Mouse (Mus musculus) embryonic fibroblast, embryonic 13.5 days (primary cell): ENCODE results near the gene Nab2.

Experiments used
- CTCF ChIP-seq: IDR thresholded peaks from 2 replicates; pipeline ENCODE4 v1.5.1; 2011; ENCODE audit warnings: mild to moderate bottlenecking, control low read depth, low read length, moderate library complexity, borderline replicate concordance; ENCODE audit not compliant: insufficient read depth
- POLR2A ChIP-seq: IDR thresholded peaks from 2 replicates; pipeline ENCODE4 v1.6.1; 2011; ENCODE audit warnings: low read depth, mild to moderate bottlenecking, control low read depth, low read length, moderate library complexity

GRCm38 (mm10) chr10:127661291-127661914, 7.0 kb downstream of the Nab2 start:
- TF ChIP-seq CTCF (no peak), POLR2A (no peak)
